Mouse (Mus musculus): ENCODE measurements around the gene Rbck1. TPM values are rescaled to one million over a fixed set of nuclear protein-coding genes. Genes with fewer than 3 reads are reported as not detected.

The Rbck1 gene
- polyA plus RNA-seq, 1 experiment from 2014 or later = 52.2 TPM

GRCm38 (mm10) chr2:152343329-152344213, 11.1 kb upstream of the Rbck1 start, which contains the start of gene Trib3:
Gene Trib3 (minus strand): TSS chr2:152344032.
- WGBS (ENCODE audit: insufficient replicate concordance) = under 1% methylated on average over 52 of the region's 52 CpGs
- no peaks in the 10 kb centered on the region for H3K36me3 ChIP-seq
- H3K27me3 ChIP-seq = 0 out of 2 replicates have a peak, but pooled peaks cover 7% of the 10 kb centered on the region
- H3K4me2 ChIP-seq = peak within 1 kb of the TSS; percentile 86
- H3K9me3 ChIP-seq (replicated peaks) = no peaks in the 10 kb centered on the region
- peak; percentile 82 for DNase-seq
- peak within 1 kb of the TSS; percentile 45; the same call in 1 of the 2 replicates for H3K27ac ChIP-seq
- peak; percentile 80 for ATAC-seq (ENCODE audit: low read depth)
- H3K4me3 ChIP-seq (replicated peaks) = peak within 1 kb of the TSS; percentile 67
- H3K4me1 ChIP-seq (replicated peaks) = peaks cover 59% of the 10 kb centered on the region
- H3K9ac ChIP-seq = peak within 1 kb of the TSS; percentile 75

- 0 out of 2 replicates have a peak, but pooled peaks cover 7% of the 10 kb centered on the region for H3K27me3 ChIP-seq
- no peak overlapping the region for H3K9ac ChIP-seq
- H3K27ac ChIP-seq = no peak overlapping the region
- no peaks in the 10 kb centered on the region for H3K9me3 ChIP-seq (replicated peaks)
- H3K36me3 ChIP-seq = no peaks in the 10 kb centered on the region
- DNase-seq (no peak), ATAC-seq (ENCODE audit: low read depth) (no peak)
- H3K4me2 ChIP-seq = no peak overlapping the region
- H3K4me1 ChIP-seq (replicated peaks) = peaks cover 26% of the 10 kb centered on the region
- WGBS (ENCODE audit: insufficient replicate concordance) = 84% methylated on average over 22 of the region's 22 CpGs
- no peak overlapping the region for H3K4me3 ChIP-seq (replicated peaks)
Measured at GRCm38 (mm10) chr2:152339631-152340179, 7.3 kb upstream of the Rbck1 start.

- H3K4me3 ChIP-seq (replicated peaks) = no peak overlapping the region
- 0 out of 2 replicates have a peak, but pooled peaks cover 11% of the 10 kb centered on the region for H3K27me3 ChIP-seq
- no peak for ATAC-seq (ENCODE audit: low read depth)
- H3K9ac ChIP-seq = no peak overlapping the region
- H3K4me1 ChIP-seq (replicated peaks) = peaks cover 19% of the 10 kb centered on the region
- H3K9me3 ChIP-seq (replicated peaks) = no peaks in the 10 kb centered on the region
- H3K36me3 ChIP-seq = no peaks in the 10 kb centered on the region
- no peak for DNase-seq
- no peak overlapping the region for H3K4me2 ChIP-seq
- 80% methylated on average over 13 of the region's 13 CpGs for WGBS (ENCODE audit: insufficient replicate concordance)
- H3K27ac ChIP-seq = no peak overlapping the region
Measured at GRCm38 (mm10) chr2:152338319-152338718, 5.9 kb upstream of the Rbck1 start.

- 77% methylated on average over 11 of the region's 11 CpGs for WGBS (ENCODE audit: insufficient replicate concordance)
- no peak overlapping the region for H3K9ac ChIP-seq
Measured at GRCm38 (mm10) chr2:152337591-152338212, 5.2 kb upstream of the Rbck1 start.

GRCm38 (mm10) chr2:152336856-152337255, 4.4 kb upstream of the Rbck1 start:
- Histone ChIP-seq H3K9me3 (replicated peaks) (no peaks in the 10 kb centered on the region), H3K4me2 (no peak overlapping the region), H3K4me3 (replicated peaks) (no peak overlapping the region), H3K36me3 (no peaks in the 10 kb centered on the region), H3K27me3 (0 out of 2 replicates have a peak, but pooled peaks cover 8% of the 10 kb centered on the region), H3K9ac (no peak overlapping the region), H3K4me1 (replicated peaks) (peaks cover 19% of the 10 kb centered on the region), H3K27ac (no peak overlapping the region)
- DNase-seq (no peak), ATAC-seq (ENCODE audit: low read depth) (no peak)
- 62% methylated on average over 1 of the region's 1 CpGs for WGBS (ENCODE audit: insufficient replicate concordance)

More at GRCm38 (mm10) chr2:152337591-152338212, 5.2 kb upstream of the Rbck1 start:
- 0 out of 2 replicates have a peak, but pooled peaks cover 8% of the 10 kb centered on the region for H3K27me3 ChIP-seq
- no peak overlapping the region for H3K27ac ChIP-seq
- H3K4me3 ChIP-seq (replicated peaks) = no peak overlapping the region
- H3K4me1 ChIP-seq (replicated peaks) = peaks cover 19% of the 10 kb centered on the region
- H3K9me3 ChIP-seq (replicated peaks) = no peaks in the 10 kb centered on the region
- H3K4me2 ChIP-seq = no peak overlapping the region
- no peaks in the 10 kb centered on the region for H3K36me3 ChIP-seq
- ATAC-seq (ENCODE audit: low read depth) = no peak
- DNase-seq = no peak

- ATAC-seq (ENCODE audit: low read depth) (no peak), DNase-seq (no peak)
- 25% methylated on average over 10 of the region's 11 CpGs for WGBS (ENCODE audit: insufficient replicate concordance)
- H3K4me2 ChIP-seq = no peak overlapping the region
- H3K27ac ChIP-seq = no peak overlapping the region
- H3K27me3 ChIP-seq = 0 out of 2 replicates have a peak, but pooled peaks cover 8% of the 10 kb centered on the region
- no peak overlapping the region for H3K9ac ChIP-seq
- H3K4me1 ChIP-seq (replicated peaks) = peaks cover 32% of the 10 kb centered on the region
- H3K4me3 ChIP-seq (replicated peaks) = no peak overlapping the region
- H3K36me3 ChIP-seq = no peaks in the 10 kb centered on the region; the same call in 1 of the 2 replicates
- H3K9me3 ChIP-seq (replicated peaks) = no peaks in the 10 kb centered on the region
Measured at GRCm38 (mm10) chr2:152335289-152335820, 2.9 kb upstream of the Rbck1 start.

GRCm38 (mm10) chr2:152333345-152334006, 1.0 kb upstream of the Rbck1 start:
- Histone ChIP-seq H3K4me2 (peak overlapping the region; percentile 92), H3K9ac (0 out of 2 replicates have a peak overlapping the region, but pooled peaks have one; percentile 22), H3K27ac (no peak overlapping the region), H3K36me3 (peaks cover 18% of the 10 kb centered on the region), H3K4me3 (replicated peaks) (no peak overlapping the region), H3K4me1 (replicated peaks) (peaks cover 51% of the 10 kb centered on the region), H3K27me3 (0 out of 2 replicates have a peak, but pooled peaks cover 4% of the 10 kb centered on the region), H3K9me3 (replicated peaks) (no peaks in the 10 kb centered on the region)
- 62% methylated on average over 4 of the region's 4 CpGs for WGBS (ENCODE audit: insufficient replicate concordance)
- DNase-seq (no peak), ATAC-seq (ENCODE audit: low read depth) (no peak)

GRCm38 (mm10) chr2:152330858-152331423, 1.5 kb downstream of the Rbck1 start:
- peak; percentile 34 for DNase-seq
- WGBS (ENCODE audit: insufficient replicate concordance) = 18% methylated on average over 7 of the region's 7 CpGs

GRCm38 (mm10) chr2:152327980-152328379, 4.5 kb downstream of the Rbck1 start:
- ATAC-seq (ENCODE audit: low read depth) = no peak
- Histone ChIP-seq H3K9ac (no peak overlapping the region), H3K4me2 (no peak overlapping the region), H3K27ac (no peak overlapping the region), H3K9me3 (replicated peaks) (no peaks in the 10 kb centered on the region), H3K4me3 (replicated peaks) (no peak overlapping the region), H3K36me3 (peaks cover 69% of the 10 kb centered on the region), H3K4me1 (replicated peaks) (peaks cover 38% of the 10 kb centered on the region), H3K27me3 (no peaks in the 10 kb centered on the region)
- WGBS (ENCODE audit: insufficient replicate concordance) = 79% methylated on average over 5 of the region's 5 CpGs
- DNase-seq = no peak

More at GRCm38 (mm10) chr2:152330858-152331423, 1.5 kb downstream of the Rbck1 start:
- Histone ChIP-seq H3K4me2 (peak overlapping the region; percentile 92), H3K36me3 (peaks cover 40% of the 10 kb centered on the region), H3K9ac (peak overlapping the region; percentile 92), H3K27ac (peak overlapping the region; percentile 92), H3K4me1 (replicated peaks) (peaks cover 53% of the 10 kb centered on the region), H3K4me3 (replicated peaks) (peak overlapping the region; percentile 92), H3K27me3 (0 out of 2 replicates have a peak, but pooled peaks cover 4% of the 10 kb centered on the region), H3K9me3 (replicated peaks) (no peaks in the 10 kb centered on the region)
- peak; percentile 14 for ATAC-seq (ENCODE audit: low read depth)

- Histone ChIP-seq H3K27ac (no peak overlapping the region), H3K9me3 (replicated peaks) (no peaks in the 10 kb centered on the region), H3K9ac (no peak overlapping the region), H3K4me2 (no peak overlapping the region), H3K4me3 (replicated peaks) (no peak overlapping the region), H3K27me3 (no peaks in the 10 kb centered on the region), H3K36me3 (peaks cover 83% of the 10 kb centered on the region), H3K4me1 (replicated peaks) (peaks cover 34% of the 10 kb centered on the region)
- DNase-seq = no peak
- 82% methylated on average over 8 of the region's 8 CpGs for WGBS (ENCODE audit: insufficient replicate concordance)
- no peak for ATAC-seq (ENCODE audit: low read depth)
Measured at GRCm38 (mm10) chr2:152326654-152327053, 5.8 kb downstream of the Rbck1 start.

Measured in liver, embryonic 13.5 days (tissue).